Mouse (Mus musculus): ENCODE measurements around the gene Trappc11.

Trappc11 gene

DNA sequence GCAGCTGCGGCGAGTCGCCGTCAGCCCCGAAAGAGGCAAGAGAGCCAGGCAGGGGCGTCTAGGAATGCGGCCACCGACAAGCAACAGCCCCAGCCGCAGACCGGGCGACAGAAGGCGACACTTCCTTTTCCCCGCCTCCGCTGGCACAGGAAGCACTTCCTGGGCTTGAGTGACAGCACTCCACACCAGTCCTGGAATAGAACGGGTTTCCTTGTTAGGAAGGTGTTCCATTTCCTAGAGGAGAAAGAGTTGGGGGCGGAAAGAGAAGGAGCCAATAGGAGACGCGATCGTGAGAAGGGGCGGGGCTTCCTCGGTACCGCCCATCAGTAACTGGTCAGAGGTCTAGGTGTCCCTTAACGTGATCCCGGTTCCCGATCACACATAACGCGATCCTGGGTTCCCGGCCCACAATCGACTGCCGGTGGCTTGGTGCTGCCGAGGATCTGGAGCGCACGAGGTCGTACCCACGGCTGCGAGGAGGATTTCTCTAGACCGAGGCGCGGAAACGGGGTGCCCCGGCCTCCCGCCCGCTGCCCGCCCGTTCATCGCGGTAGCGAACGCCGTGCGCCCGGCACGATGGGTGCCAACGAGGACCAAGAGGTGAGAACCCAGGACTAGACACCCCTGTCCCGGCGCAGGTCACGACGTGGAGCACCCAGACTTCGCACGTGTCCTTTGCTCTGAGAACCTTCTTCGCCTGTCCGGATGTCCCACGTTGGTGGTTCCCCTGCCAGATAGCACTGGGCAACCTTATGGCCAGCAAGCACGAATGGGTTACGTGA, at the start of gene Trappc11, which contains the start of gene Rwdd4a:
Trappc11 (minus strand) TSS at position 127 of the 782 bp plus-strand sequence.
Rwdd4a (plus strand) TSS at position 321 of the 782 bp plus-strand sequence.
- peak; percentile 95 for DNase-seq (ENCODE audit: low read depth, low spot score)

DNA sequence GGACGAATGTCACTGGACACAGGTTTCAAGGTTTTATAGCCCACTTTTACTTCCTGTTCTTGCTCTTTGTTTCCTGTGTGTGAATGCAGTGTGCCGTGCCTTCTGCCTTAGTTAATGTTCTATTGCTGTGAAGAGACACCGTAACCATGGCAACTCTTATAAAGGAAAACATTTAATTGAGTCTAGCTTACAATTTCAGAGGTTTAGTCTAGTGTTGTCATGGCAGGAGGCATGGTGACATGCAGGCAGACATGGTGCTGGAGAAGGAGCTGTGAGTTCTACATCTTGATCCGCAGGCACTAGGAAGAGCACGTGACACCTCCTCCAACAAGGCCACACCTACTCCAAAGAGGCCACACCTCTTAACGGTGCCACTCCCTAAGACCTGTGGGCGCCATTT, 48.2 kb upstream of the Trappc11 start:
- no peak for DNase-seq (ENCODE audit: low read depth, low spot score)

DNA sequence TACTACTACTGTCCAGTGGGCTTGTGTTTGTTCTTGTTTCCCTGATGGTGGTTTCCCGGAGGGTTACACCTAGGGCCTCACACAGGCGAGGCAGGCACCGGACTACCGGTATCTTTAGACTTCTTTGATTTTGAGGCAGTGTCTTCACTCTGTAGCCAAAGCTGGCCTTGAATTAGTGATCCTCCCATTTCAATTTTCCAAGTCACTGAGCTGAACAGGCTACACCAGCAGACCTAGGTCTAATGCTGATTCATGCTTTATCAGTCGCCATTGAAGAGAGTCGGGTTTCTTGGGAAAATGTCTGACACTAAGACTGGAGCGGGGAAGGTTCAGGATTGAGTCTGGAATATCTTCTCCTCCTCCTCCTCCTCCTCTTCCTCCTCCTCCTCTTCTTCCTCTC, 40.2 kb upstream of the Trappc11 start:
- DNase-seq (ENCODE audit: low read depth, low spot score) = no peak

DNA sequence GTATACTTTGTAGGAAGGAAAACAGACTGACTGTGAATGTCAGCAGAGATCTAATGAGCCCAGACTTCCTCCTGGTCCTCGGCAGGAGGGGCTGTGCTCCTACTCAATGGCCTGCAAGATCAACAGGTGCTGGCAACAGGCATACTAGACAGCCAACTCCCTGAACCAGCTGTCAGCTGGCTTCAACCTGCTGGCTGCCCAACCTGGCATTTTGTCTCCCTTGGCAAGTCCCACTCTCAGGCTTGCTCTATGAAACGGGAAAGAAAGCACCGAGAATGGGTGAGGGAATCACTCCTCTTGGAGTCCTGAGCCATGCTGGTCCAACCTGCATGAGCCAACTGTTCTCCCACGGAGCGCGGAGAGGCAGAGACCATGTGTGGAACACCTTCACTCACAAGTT, 36.9 kb upstream of the Trappc11 start:
- no peak for DNase-seq (ENCODE audit: low read depth, low spot score)

DNA sequence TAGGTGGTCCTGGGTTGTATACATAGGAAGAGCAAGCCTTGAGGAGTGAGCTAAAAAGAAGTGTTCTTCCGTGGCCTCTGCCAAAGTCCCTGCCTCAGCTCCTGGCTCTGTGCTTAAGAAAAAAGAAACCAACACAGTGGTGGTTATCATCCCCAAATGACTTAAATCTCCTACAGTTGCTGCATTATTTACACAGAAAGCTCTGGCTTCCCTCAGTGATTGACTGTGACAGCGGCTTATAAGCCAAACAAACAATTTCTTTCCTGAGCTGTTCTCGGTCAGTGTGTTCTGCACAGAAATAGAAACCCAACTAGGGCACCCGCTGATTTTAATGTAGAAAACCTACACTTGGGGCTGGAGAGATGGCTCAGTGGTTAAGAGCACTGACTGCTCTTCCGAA, 34.8 kb upstream of the Trappc11 start:
- no peak for DNase-seq (ENCODE audit: low read depth, low spot score)

DNA sequence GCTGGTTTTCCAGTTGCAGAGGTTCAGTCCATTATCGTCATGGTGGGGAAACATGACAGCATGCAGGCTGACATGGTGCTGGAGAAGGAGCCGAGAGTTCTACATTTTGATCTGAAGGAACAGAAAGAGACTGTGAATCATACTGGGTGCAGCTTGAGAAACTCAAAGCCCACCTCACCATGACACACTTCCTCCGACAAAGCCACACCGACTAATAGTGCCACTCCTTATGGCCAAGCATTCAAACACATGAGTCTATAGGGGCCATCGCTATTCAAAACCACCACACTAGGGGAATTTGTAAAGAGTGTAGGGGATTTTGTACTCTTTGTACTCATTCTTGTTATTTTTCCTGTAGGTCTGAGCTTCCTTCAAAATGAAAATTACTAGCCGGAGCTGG, 33.3 kb upstream of the Trappc11 start:
- DNase-seq (ENCODE audit: low read depth, low spot score) = no peak

DNA sequence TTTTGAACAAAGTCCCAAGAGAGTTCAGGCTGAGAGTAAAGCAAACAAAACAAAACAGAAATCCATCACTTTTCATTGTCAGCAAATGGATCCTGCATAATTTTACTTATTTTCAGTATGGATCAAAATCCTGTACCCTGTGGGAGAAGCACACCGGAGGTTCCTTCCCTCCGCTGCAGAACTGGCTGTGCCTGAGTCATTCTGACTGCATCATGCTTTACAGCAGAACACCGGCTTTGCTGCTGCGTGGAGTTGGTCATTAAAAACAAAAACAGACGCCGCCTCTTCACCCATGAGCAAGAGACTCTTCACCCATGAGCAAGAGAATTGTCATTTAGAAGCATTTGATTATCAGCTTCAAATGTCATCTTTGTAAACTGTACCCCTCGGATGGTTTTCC, 27.5 kb upstream of the Trappc11 start:
- no peak for DNase-seq (ENCODE audit: low read depth, low spot score)

DNA sequence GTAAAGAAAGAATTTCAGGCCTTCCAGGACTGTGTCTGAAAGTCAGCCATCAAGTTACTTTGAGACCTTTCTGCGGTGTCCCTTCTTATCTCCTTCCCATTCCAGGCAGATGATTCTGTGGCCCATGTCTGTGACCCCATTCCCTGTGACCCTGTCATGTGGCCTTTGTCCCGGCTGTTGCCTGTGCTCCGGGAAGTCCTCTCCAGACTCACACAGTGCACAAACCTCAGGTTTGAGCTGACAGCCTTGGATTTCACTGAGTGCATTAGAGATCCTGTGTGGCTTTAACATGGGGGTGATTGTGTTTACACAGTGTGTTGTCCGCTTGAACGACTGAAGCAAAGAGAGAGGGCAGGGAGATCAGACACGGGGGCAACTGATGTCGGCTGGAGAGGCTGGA, 25.0 kb upstream of the Trappc11 start:
- DNase-seq (ENCODE audit: low read depth, low spot score) = no peak

DNA sequence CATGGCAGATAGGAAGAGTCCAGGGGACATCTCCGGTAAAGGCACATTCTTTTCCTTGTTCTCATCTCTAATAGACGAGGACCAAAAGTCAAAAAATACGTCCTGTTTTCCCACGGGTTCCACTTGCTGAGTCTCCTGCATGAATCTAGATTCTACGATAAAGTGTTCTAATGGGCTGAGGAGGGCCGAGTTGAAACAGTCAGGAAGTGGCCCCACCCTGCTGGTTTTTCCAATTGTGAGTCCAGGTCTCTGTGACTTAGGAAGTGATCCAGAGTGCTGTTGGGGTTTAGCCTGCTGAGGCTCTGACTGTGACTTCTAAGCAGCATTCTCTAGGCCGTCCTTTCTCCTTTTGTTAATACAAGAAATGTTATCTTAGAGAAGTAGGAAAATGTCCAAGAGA, 23.2 kb upstream of the Trappc11 start:
- no peak for DNase-seq (ENCODE audit: low read depth, low spot score)

DNA sequence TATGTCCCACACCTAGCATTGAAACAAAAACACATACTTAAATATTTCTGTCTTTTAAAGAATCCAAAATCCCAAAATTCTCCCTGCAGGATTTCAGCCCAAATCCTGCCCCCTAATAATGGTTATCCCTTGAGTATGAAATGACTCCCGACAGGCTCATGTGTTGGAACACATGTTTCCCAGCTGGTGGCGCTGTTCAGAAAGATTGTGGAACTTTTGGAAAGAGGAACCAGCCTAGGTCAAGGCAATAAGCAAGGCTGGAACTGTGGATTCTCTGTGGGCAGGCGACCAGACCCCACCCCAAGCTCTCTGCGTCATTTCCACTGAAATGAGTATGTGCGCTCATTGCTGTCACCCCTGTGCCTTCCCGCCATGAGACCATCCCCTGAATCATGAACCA, 20.3 kb upstream of the Trappc11 start:
- no peak for DNase-seq (ENCODE audit: low read depth, low spot score)

DNA sequence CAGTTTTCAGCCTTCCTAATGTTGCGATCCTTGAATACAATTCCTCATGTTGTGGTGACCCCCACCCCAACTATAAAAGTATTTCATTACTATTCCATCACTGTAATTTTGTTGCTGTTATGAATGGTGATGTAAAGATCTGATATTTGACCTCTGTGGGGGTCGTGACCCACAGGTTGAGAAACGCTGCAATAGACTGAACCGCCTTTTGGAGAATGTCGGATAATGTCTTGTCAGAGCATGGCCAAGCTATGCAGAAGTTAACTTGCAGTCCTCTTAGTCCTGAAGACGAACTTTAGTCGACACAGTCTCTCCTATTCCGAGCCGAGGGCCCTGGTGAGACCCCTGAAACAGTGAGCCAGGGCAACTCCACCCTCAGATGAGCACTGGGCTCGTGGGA, 13.8 kb upstream of the Trappc11 start:
- no peak for DNase-seq (ENCODE audit: low read depth, low spot score)

DNA sequence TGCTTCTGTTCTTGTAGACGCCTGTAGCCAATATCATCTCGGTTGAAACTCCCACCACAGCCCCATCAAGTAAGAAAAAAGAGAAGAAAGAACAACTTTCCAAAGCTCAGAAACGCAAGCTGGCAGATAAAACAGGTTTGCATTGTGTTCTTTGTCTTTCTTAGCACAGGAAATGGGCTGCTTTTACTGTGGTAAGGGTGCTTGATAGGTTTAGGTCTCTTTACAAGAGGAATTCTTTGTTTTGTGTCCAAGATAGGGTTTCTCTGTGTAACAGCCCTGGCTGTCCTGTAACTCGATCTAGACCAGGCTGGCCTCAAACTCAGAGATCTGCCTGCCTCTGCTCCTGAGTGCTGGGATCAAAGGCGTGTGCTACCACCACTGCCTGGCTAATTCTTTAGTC, 10.8 kb upstream of the Trappc11 start:
- no peak for DNase-seq (ENCODE audit: low read depth, low spot score)

DNA sequence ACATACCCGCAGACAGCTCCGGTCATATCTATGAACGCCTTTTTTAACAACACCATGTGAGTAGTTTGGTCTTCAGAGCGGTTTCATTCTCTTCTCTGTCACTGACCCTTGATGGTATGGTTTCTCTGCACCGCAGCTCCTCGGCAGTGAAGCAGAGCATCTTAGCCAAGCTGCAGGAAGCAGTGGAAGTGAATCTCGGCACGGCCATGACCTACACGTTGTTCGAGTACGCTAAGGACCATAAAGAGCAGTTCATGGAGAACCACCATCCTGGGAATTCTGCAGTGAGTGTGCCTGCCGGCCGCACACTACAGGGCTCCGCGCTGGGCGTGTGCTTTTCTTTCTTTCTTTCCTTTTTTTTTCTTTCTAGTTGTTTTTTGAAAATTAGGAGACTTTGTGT, 9.5 kb upstream of the Trappc11 start:
- DNase-seq (ENCODE audit: low read depth, low spot score) = no peak

DNA sequence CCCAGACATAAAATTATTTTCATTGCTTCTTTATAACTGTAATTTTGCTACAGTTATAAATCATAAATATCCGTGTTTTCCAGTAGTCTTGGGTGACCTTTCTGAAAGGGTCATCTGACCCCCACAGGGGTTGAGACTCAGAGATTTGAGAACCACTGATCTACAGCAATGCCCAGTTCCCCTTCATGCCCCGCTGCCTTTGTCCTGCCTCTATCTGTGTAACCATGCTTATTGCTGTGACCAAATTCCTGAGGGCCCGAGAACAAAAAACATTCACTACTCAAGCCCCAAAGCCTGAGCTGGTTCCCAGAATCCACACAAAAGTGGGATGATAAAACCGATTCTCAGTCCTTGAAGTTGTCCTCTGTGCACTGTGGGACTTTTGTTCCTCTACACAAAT, 5.1 kb upstream of the Trappc11 start:
- no peak for DNase-seq (ENCODE audit: low read depth, low spot score)

DNA sequence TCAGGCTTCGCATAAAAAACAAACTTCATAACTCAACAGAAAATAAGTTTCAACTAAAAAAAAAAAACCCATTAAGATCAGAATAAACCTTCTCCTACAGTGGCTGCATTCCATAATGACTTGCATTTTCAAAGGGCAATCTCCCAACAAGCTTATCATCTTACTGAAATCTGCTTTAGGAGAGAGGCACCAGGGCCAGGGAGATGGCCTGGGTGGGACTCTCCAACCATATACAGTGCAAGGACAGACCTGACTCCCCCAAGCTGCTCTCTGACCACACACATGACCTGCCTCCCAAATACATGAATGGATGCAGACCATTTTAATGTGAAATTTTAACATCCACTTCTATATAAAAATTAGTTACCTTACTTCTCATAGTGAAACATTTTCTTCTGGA, 5.2 kb downstream of the Trappc11 start:
- no peak for DNase-seq (ENCODE audit: low read depth, low spot score)

DNA sequence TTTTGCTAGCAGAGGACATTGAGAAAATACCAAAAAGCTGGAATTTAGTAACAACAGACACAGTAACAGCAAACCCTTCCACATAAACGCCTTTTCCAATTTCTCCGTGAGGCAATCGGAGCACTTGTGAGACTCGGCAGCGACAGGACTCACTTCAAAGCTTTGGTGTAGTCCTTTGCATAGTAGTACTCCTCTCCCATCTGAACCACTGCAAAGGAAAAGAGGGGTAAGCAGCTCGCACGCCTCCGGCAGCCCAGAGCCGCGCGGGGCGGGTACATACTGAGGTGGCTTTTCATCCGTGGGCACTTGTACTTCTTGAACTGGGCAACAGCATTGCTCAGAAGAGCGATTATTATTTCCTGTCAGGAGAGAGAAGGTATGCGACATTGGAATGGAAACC, 19.7 kb downstream of the Trappc11 start:
- no peak for DNase-seq (ENCODE audit: low read depth, low spot score)

DNA sequence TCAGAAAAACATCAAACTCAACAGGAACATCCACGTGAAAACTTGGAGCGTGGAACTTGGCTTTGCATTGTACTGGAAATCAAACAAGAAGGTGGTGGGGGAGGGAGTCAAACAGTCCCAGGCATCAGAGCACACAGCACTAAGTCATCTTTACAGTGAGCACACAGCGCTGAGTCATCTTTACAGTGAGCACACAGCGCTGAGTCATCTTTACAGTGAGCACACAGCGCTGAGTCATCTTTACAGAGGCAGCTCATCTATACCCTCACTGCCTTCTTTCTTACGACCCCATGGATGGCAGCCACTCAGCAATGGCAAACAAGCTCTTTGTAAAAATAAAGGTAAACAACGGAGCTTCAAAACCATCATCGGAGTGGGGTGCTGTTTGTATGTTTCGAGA, 22.3 kb downstream of the Trappc11 start:
- DNase-seq (ENCODE audit: low read depth, low spot score) = peak; percentile 16

DNA sequence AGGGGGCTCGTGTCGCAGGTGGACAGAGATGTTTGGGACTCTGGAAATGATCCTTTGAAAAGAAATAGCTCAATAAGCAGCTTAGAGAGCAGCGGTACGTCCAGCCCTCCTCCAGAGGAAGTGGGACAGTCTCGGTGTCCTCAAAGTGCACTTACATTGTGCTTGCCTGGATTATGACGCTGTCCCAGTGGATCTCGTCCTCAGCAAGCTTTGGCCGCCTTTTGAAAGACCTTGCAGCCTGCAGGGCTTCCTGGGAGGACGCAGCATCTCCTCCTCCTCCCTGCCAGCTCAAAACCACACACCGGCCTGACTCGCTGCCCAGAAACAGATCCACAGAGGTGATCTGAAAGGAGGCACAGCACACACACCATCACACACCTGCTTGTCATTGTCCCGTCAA, 27.8 kb downstream of the Trappc11 start:
- DNase-seq (ENCODE audit: low read depth, low spot score) = no peak

DNA sequence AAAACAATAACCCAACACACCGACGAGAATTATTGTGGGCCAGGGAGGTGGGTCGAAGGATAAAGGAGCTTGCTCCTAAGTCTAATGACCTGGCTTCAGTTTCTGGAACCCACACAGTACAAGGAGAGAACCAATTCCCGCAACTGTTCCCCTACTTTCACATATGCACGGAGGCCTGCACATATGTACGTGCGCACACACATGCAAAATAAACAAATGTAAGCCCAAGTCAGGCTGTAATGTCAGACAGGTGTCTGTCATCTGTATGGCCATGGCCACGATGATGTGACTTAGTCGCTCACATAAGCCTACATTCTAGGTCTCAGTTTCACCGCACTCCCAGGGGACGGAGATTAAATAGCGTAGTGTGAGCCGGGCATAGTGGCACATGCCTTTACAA, 30.7 kb downstream of the Trappc11 start:
- no peak for DNase-seq (ENCODE audit: low read depth, low spot score)

DNA sequence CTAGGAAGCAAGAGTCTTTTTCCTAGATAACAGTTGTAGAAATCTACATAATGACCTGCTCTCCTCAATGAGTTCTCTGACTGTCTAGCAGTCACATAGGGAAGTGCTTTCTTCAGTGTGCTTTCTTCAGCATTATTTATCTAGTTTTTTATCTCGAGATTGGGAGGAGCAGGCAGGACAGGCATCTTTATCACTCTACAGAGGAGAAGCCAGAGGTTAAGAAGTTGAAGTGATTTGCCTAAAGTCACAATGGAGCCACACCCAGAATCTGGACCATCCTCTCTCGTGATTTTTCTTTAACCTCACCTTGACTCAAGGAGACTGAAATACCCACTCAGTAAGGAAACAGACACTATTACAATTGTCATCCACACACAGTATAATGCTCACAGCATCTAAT, 31.3 kb downstream of the Trappc11 start:
- DNase-seq (ENCODE audit: low read depth, low spot score) = no peak

DNA sequence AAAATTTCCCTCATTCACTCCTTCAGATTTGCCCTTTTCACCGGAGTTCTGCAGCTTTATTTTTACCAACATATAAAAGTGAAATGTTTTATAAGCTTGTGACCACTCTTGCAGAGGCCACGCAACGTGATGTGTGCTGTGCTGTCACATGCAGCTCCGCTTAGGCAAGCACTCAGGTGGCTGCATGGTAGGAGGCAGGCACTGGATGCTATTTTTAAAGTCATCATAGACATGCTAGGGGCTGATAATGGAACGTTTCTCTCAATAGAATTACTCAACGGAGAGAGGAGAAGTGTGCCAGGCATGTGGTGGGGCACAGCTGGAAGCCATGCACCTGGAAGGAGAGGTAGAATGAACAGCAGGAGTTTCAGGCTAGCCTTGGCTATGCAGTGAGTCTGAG, 37.8 kb downstream of the Trappc11 start:
- DNase-seq (ENCODE audit: low read depth, low spot score) = no peak

DNA sequence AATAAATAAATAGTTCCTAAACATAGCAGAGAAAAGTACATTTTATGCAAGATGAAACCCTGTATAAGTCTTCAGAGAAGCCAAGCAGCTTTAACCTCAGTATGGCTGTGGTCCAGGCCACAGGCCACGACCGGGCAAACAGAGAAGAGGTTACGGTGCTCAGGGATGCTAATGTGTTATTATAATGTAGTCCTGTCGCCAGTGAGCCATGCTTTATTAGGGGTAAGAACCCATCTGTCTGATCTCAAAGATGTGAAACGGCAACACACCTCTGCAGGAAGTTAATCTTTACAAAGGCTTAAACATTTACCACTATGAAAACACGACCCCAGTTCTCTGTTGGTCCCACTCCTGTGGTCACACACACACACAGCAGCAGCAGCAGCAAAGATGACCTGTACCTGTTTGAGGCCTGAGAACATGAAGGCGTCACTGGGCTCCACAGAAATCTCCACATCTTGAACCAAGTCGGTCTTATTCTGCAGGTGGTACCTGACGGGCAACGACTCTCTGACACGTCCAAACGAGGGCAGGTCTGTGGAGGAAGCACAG, 38.6 kb downstream of the Trappc11 start:
- DNase-seq (ENCODE audit: low read depth, low spot score) = no peak

DNA sequence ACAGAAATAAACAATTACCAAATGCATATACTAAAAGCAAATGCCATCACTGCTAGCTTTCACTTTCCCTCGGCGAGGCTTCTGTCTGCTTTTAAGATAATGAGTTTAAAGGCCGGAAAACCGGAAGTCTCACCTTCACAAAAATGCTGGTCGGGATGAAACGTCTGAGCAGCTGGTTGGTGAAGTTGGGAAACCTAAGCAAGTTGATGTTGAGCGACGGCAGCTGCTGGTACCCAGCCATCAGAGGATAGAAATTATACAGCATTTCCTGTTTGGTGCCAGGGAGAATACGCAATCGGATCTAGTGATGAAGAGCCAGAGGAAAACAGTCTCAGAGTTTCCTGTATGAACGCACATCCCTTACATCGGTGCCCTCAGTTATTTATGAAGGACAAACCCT, 40.2 kb downstream of the Trappc11 start:
- no peak for DNase-seq (ENCODE audit: low read depth, low spot score)

DNA sequence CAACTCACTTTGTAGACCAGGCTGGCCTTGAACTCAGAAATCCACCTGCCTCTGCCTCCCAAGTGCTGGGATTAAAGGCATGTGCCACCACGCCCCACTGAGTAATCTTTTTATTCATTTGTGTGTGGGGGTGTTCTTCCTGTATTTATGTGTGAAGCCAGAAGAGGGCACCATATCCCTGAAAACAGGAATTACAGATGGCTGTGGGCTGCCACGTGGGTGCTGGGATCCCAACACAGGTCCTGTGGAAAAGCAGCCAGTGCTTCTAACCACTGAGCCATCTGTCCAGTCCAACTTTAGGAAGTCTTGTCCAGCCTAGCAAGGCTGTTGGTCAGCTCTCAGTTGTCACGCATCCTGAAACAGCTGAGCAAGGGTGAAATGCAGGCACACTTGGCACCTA, 46.0 kb downstream of the Trappc11 start:
- DNase-seq (ENCODE audit: low read depth, low spot score) = no peak
